Comparison of ENCODE assay signal across 20 mouse cellular contexts in the genomic region with DNA sequence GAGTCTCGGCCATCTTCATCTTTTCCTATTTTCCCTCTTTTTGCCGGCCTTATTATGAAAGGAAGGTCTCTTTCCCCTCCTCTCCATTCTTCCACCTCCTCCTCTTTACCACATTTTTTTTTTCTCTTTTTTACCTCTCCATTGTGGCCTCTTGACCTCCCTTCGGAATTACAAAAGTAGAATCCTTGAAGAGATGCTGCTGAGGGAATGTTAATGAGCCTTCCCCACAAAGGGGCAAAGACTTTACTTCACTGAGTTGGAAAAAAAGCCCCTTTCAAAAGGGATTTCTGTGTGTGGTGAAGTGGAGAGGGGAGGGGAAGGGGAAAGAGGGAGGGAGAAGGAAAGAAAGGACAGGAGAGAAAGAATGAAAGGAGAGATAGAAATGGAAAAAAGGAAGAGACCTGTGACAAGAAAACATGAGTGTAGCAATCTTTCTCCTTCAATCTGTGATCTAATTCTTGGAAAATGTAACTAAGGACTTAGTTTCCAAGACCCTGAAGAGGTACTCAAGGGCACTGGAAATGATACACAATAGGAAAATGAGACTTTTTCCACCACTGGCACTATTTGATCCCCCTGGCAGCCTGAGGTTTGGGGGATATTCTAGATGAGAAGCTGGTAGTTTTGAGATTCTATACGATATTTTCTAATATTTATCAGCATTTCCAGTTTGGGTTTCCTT. TPM values are rescaled to one million over a fixed set of nuclear protein-coding genes. Genes with fewer than 3 reads are reported as not detected.
DNase-seq lines count a peak whose midpoint lies in the region; ATAC-seq lines count a peak whose summit lies in the region.
"Had no signal": no experiment of that assay in that cellular context is flagged by ENCODE, and none has a peak within 500 bp of the region (broad histone marks: within the 10 kb centered on the region; RNA-seq: fewer than 3 reads in every experiment).

No protein-coding gene starts in this region.

- H3K27ac ChIP-seq in forebrain, embryonic 11.5 days (ENCODE audit: low read depth, low read length): peak overlapping the region; percentile 89
- no peak overlapping the region for H3K27ac ChIP-seq in forebrain, embryonic 16.5 days (ENCODE audit: low read length)
- peak overlapping the region; percentile 27; the same call in 1 of the 2 replicates for H3K27ac ChIP-seq in forebrain, embryonic 14.5 days (ENCODE audit: low read depth, low read length)
- H3K27ac ChIP-seq in midbrain, embryonic 11.5 days (ENCODE audit: low read depth, low read length): peak overlapping the region; percentile 62
- H3K27ac ChIP-seq: embryonic facial prominence, embryonic 12.5 days had no signal

- ATAC-seq in forebrain, embryonic 11.5 days (replicated peaks; ENCODE audit: low FRiP score): peak; percentile 39
- ATAC-seq in forebrain, embryonic 16.5 days: no peak
- ATAC-seq in forebrain, embryonic 14.5 days: 0 out of 2 replicates have a peak, but pooled peaks have one; percentile 33
- peak; percentile 43 for ATAC-seq in midbrain, embryonic 11.5 days (ENCODE audit: low FRiP score)
- ATAC-seq: lung, postnatal 0 days had no signal

- WGBS in forebrain, embryonic 11.5 days: 5% methylated on average over 4 of the region's 4 CpGs
- 1% methylated on average over 4 of the region's 4 CpGs for WGBS in forebrain, embryonic 16.5 days
- WGBS in forebrain, embryonic 14.5 days: 2% methylated on average over 4 of the region's 4 CpGs
- WGBS in midbrain, embryonic 11.5 days: 8% methylated on average over 4 of the region's 4 CpGs

- H3K27me3 ChIP-seq in forebrain, embryonic 11.5 days (ENCODE audit: control insufficient read depth, insufficient read depth, low read length): no peaks in the 10 kb centered on the region
- no peaks in the 10 kb centered on the region for H3K27me3 ChIP-seq in forebrain, embryonic 16.5 days (replicated peaks; ENCODE audit: control insufficient read depth, insufficient read depth, low read length)
- no peaks in the 10 kb centered on the region for H3K27me3 ChIP-seq in forebrain, embryonic 14.5 days (replicated peaks; ENCODE audit: control insufficient read depth, insufficient read depth, low read length)
- no peaks in the 10 kb centered on the region for H3K27me3 ChIP-seq in midbrain, embryonic 11.5 days (ENCODE audit: control insufficient read depth, insufficient read depth, low read length)

- no peaks in the 10 kb centered on the region for H3K9me3 ChIP-seq in forebrain, embryonic 11.5 days (ENCODE audit: control insufficient read depth, low read length)
- no peaks in the 10 kb centered on the region for H3K9me3 ChIP-seq in forebrain, embryonic 16.5 days (ENCODE audit: control insufficient read depth, low read length)
- H3K9me3 ChIP-seq in forebrain, embryonic 14.5 days (replicated peaks; ENCODE audit: control insufficient read depth, low read length): no peaks in the 10 kb centered on the region
- H3K9me3 ChIP-seq in midbrain, embryonic 11.5 days (ENCODE audit: control insufficient read depth, low read length): no peaks in the 10 kb centered on the region
- H3K9me3 ChIP-seq: embryonic facial prominence, embryonic 12.5 days had no signal

- no peak for DNase-seq in forebrain, embryonic 11.5 days (ENCODE audit: low spot score)
- DNase-seq in forebrain, embryonic 14.5 days (ENCODE audit: low spot score): peak; percentile 61
- peak; percentile 91 for DNase-seq in midbrain, embryonic 11.5 days (ENCODE audit: low spot score, missing footprints)
- peak; percentile 19 for DNase-seq in retina, postnatal 1 day
- no peak for DNase-seq in adrenal gland, adult 18-20 months (ENCODE audit: low spot score in 2 of 2)
- DNase-seq in layer of hippocampus, postnatal 25 days (ENCODE audit: extremely low spot score in 1 of 2, low spot score in 1 of 2): no peak
- no peak for DNase-seq in kidney, postnatal 36 days
- DNase-seq: cerebellum, adult 11-12 months; heart, adult 18-20 months; kidney, adult 18-20 months had no signal

- H3K4me2 ChIP-seq in forebrain, embryonic 11.5 days (ENCODE audit: low read depth, low read length, severe bottlenecking): peak overlapping the region; percentile 37; the same call in 1 of the 2 replicates
- H3K4me2 ChIP-seq in forebrain, embryonic 16.5 days (ENCODE audit: low read length): no peak overlapping the region
- peak overlapping the region; percentile 18; the same call in 1 of the 2 replicates for H3K4me2 ChIP-seq in forebrain, embryonic 14.5 days (ENCODE audit: low read length)
- peak overlapping the region; percentile 22; the same call in 1 of the 2 replicates for H3K4me2 ChIP-seq in midbrain, embryonic 11.5 days
- H3K4me2 ChIP-seq: embryonic facial prominence, embryonic 12.5 days; liver, embryonic 11.5 days had no signal

- H3K36me3 ChIP-seq in forebrain, embryonic 11.5 days (ENCODE audit: control insufficient read depth, insufficient read depth, low read length): no peaks in the 10 kb centered on the region
- no peaks in the 10 kb centered on the region for H3K36me3 ChIP-seq in forebrain, embryonic 16.5 days (ENCODE audit: control insufficient read depth, insufficient read depth)
- no peaks in the 10 kb centered on the region for H3K36me3 ChIP-seq in forebrain, embryonic 14.5 days (ENCODE audit: control insufficient read depth, insufficient read depth, low read length)
- H3K36me3 ChIP-seq in midbrain, embryonic 11.5 days (ENCODE audit: control insufficient read depth, insufficient read depth, low read length): no peaks in the 10 kb centered on the region
- H3K36me3 ChIP-seq: embryonic facial prominence, embryonic 12.5 days had no signal

- no peak overlapping the region for H3K4me3 ChIP-seq in forebrain, embryonic 11.5 days (ENCODE audit: low read depth, low read length)
- no peak overlapping the region for H3K4me3 ChIP-seq in forebrain, embryonic 16.5 days (replicated peaks; ENCODE audit: low read length)
- no peak overlapping the region for H3K4me3 ChIP-seq in forebrain, embryonic 14.5 days (ENCODE audit: low read depth, low read length)
- no peak overlapping the region for H3K4me3 ChIP-seq in midbrain, embryonic 11.5 days (ENCODE audit: low read depth, low read length)
- H3K4me3 ChIP-seq: embryonic facial prominence, embryonic 12.5 days had no signal

- H3K9ac ChIP-seq in forebrain, embryonic 11.5 days (ENCODE audit: low read length): peak overlapping the region; percentile 43
- no peak overlapping the region for H3K9ac ChIP-seq in forebrain, embryonic 16.5 days (replicated peaks; ENCODE audit: low read depth, low read length)
- no peak overlapping the region; the same call in 1 of the 2 replicates for H3K9ac ChIP-seq in forebrain, embryonic 14.5 days (ENCODE audit: low read length)
- H3K9ac ChIP-seq in midbrain, embryonic 11.5 days (ENCODE audit: low read length): peak overlapping the region; percentile 0; the same call in 1 of the 2 replicates
- H3K9ac ChIP-seq: embryonic facial prominence, embryonic 12.5 days had no signal

- peaks cover 18% of the 10 kb centered on the region for H3K4me1 ChIP-seq in forebrain, embryonic 11.5 days (replicated peaks; ENCODE audit: control insufficient read depth, insufficient read depth, low read length)
- peaks cover 16% of the 10 kb centered on the region for H3K4me1 ChIP-seq in forebrain, embryonic 16.5 days (replicated peaks; ENCODE audit: control insufficient read depth, insufficient read depth, low read length)
- H3K4me1 ChIP-seq in forebrain, embryonic 14.5 days (ENCODE audit: control insufficient read depth, insufficient read depth, low read length): peaks cover 11% of the 10 kb centered on the region; the same call in 1 of the 2 replicates
- H3K4me1 ChIP-seq in midbrain, embryonic 11.5 days (ENCODE audit: control insufficient read depth, insufficient read depth, low read length): peaks cover 31% of the 10 kb centered on the region

RNA-seq across cellular contexts. Expression of a gene that starts 2.6 kb away (rescaled TPM):
- polyA plus RNA-seq in forebrain, embryonic 11.5 days (2014; fragmentation: Nextera tagmentation; extraction: Ambion mirVana): 75.3 and 83.6 TPM in 2 replicates
- 31.0 and 34.7 TPM in 2 replicates for polyA plus RNA-seq in forebrain, embryonic 16.5 days (2015; fragmentation: Nextera tagmentation; extraction: Ambion mirVana)
- polyA plus RNA-seq in forebrain, embryonic 14.5 days (2014; fragmentation: Nextera tagmentation; extraction: Ambion mirVana): 25.1 and 30.1 TPM in 2 replicates
- polyA plus RNA-seq in midbrain, embryonic 11.5 days (2014; fragmentation: Nextera tagmentation; extraction: Ambion mirVana): 57.4 and 65.1 TPM in 2 replicates
- 1 to 10 TPM; 4.6 to 5.2 TPM for total RNA-seq in adrenal gland, adult 18-20 months (2021)
- total RNA-seq in layer of hippocampus, postnatal 25 days (2021): 10 to 100 TPM; 44.9 to 48.8 TPM

RNA-seq across cellular contexts. Expression of a gene that starts 25.0 kb away (rescaled TPM):
- polyA plus RNA-seq in forebrain, embryonic 11.5 days (2014; fragmentation: Nextera tagmentation; extraction: Ambion mirVana): not detected in 2 replicates
- not detected in 2 replicates for polyA plus RNA-seq in forebrain, embryonic 16.5 days (2015; fragmentation: Nextera tagmentation; extraction: Ambion mirVana)
- not detected in 2 replicates for polyA plus RNA-seq in forebrain, embryonic 14.5 days (2014; fragmentation: Nextera tagmentation; extraction: Ambion mirVana)
- polyA plus RNA-seq in midbrain, embryonic 11.5 days (2014; fragmentation: Nextera tagmentation; extraction: Ambion mirVana): not detected in 2 replicates
- total RNA-seq in adrenal gland, adult 18-20 months (2021): not detected
- total RNA-seq in layer of hippocampus, postnatal 25 days (2021): not detected
- total RNA-seq: adrenal gland, postnatal 4 days; ES-E14; heart, adult 18-20 months; heart, postnatal 25 days had no signal
- polyA plus RNA-seq: embryonic facial prominence, embryonic 12.5 days; large intestine, adult 2 months; liver, embryonic 11.5 days; lung, postnatal 0 days; testis, adult 2 months; urinary bladder, adult 2 months had no signal

RNA-seq across cellular contexts. Expression of a gene that starts 26.3 kb away (rescaled TPM):
- polyA plus RNA-seq in forebrain, embryonic 11.5 days (2014; fragmentation: Nextera tagmentation; extraction: Ambion mirVana): 59.3 TPM in 2 replicates
- 53.3 and 55.7 TPM in 2 replicates for polyA plus RNA-seq in forebrain, embryonic 16.5 days (2015; fragmentation: Nextera tagmentation; extraction: Ambion mirVana)
- 42.4 and 46.9 TPM in 2 replicates for polyA plus RNA-seq in forebrain, embryonic 14.5 days (2014; fragmentation: Nextera tagmentation; extraction: Ambion mirVana)
- 48.2 and 52.2 TPM in 2 replicates for polyA plus RNA-seq in midbrain, embryonic 11.5 days (2014; fragmentation: Nextera tagmentation; extraction: Ambion mirVana)
- total RNA-seq in adrenal gland, adult 18-20 months (2021): 10 to 100 TPM; 36.6 to 46.3 TPM
- total RNA-seq in layer of hippocampus, postnatal 25 days (2021): 10 to 100 TPM; 39.1 to 48.8 TPM

RNA-seq across cellular contexts. Expression of a gene that starts 47.8 kb away (rescaled TPM):
- not detected in 2 replicates for polyA plus RNA-seq in forebrain, embryonic 11.5 days (2014; fragmentation: Nextera tagmentation; extraction: Ambion mirVana)
- polyA plus RNA-seq in forebrain, embryonic 16.5 days (2015; fragmentation: Nextera tagmentation; extraction: Ambion mirVana): not detected in 2 replicates
- not detected in 2 replicates for polyA plus RNA-seq in forebrain, embryonic 14.5 days (2014; fragmentation: Nextera tagmentation; extraction: Ambion mirVana)
- not detected in 2 replicates for polyA plus RNA-seq in midbrain, embryonic 11.5 days (2014; fragmentation: Nextera tagmentation; extraction: Ambion mirVana)
- not detected for total RNA-seq in adrenal gland, adult 18-20 months (2021)
- not detected for total RNA-seq in layer of hippocampus, postnatal 25 days (2021)
- total RNA-seq: adrenal gland, postnatal 4 days; ES-E14; heart, adult 18-20 months; heart, postnatal 25 days had no signal
- polyA plus RNA-seq: embryonic facial prominence, embryonic 12.5 days; large intestine, adult 2 months; liver, embryonic 11.5 days; lung, postnatal 0 days; testis, adult 2 months; urinary bladder, adult 2 months had no signal

RNA-seq across cellular contexts. Expression of a gene that starts 51.9 kb away (rescaled TPM):
- 33.5 and 35.8 TPM in 2 replicates for polyA plus RNA-seq in forebrain, embryonic 11.5 days (2014; fragmentation: Nextera tagmentation; extraction: Ambion mirVana)
- polyA plus RNA-seq in forebrain, embryonic 16.5 days (2015; fragmentation: Nextera tagmentation; extraction: Ambion mirVana): 54.9 and 56.8 TPM in 2 replicates
- 40.2 and 40.3 TPM in 2 replicates for polyA plus RNA-seq in forebrain, embryonic 14.5 days (2014; fragmentation: Nextera tagmentation; extraction: Ambion mirVana)
- polyA plus RNA-seq in midbrain, embryonic 11.5 days (2014; fragmentation: Nextera tagmentation; extraction: Ambion mirVana): 39.1 and 41.9 TPM in 2 replicates
- total RNA-seq in adrenal gland, adult 18-20 months (2021): 10 to 100 TPM; 31.4 to 37.6 TPM
- total RNA-seq in layer of hippocampus, postnatal 25 days (2021): 10 to 100 TPM; 36.0 to 38.2 TPM

Comparison
In these comparisons a context has a peak if more than half of its experiments do, and no peak if none do; other contexts are left out.
1. DNase-seq: peak in forebrain, embryonic 14.5 days (single experiment), midbrain, embryonic 11.5 days (single experiment) and retina, postnatal 1 day (single experiment); none in forebrain, embryonic 11.5 days (single experiment), adrenal gland, adult 18-20 months (0 of 2), layer of hippocampus, postnatal 25 days (0 of 2) and kidney, postnatal 36 days (0 of 2).
2. H3K9ac ChIP-seq: peak in forebrain, embryonic 11.5 days (single experiment) and midbrain, embryonic 11.5 days (single experiment); none in forebrain, embryonic 16.5 days (single experiment) and forebrain, embryonic 14.5 days (single experiment).